Mouse (Mus musculus): ENCODE data around the gene Asah2. TPM values are rescaled to one million over a fixed set of nuclear protein-coding genes. Genes with fewer than 3 reads are reported as not detected.
"Not testable (repeated sequence)": the region's sequence is repeated elsewhere in the genome, so short reads cannot be mapped to it uniquely, and the experiment has no call there.

The Asah2 gene
- polyA plus RNA-seq (2015; fragmentation: Nextera tagmentation; extraction: Ambion mirVana): 1.5 and 1.9 TPM in 2 replicates

DNA sequence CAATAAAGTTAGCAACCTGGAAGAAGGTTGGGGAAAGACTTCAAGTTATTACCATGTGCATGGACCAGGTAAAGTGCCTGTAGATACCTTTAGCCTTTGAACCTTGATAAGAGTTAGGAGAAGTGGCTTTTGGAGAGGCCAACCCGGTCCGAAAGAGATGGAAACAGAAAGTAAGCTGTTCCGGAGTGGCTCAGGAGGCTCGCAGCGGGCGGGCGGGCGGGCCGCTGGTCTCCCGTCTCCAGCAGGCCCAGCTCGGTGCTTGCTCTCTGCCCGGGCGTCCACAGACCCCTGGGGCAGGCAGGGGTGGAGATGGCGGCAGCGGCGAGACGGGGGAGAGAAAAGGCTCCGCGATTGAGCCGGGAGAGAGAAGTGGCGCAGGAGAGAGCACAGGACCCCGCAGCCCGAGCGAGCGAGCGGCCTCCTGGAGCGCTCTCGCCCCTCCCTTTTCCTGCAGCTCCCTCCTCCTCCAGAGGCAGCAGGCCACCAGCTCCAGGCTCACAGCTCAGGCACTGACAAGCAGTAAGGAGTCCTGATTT lies at the start of gene Asah2:
Asah2 (minus strand) TSS at position 441 of the 536 bp plus-strand sequence.
- Histone ChIP-seq H3K4me2 (replicated peaks) (peak within 1 kb of the TSS; percentile 65), H3K4me3 (peak within 1 kb of the TSS; percentile 64), H3K4me1 (0 out of 2 replicates have a peak, but pooled peaks cover 8% of the 10 kb centered on the region), H3K27ac (peak within 1 kb of the TSS; percentile 92), H3K9ac (peak within 1 kb of the TSS; percentile 89), H3K27me3 (0 out of 2 replicates have a peak, but pooled peaks cover 3% of the 10 kb centered on the region), H3K9me3 (no peaks in the 10 kb centered on the region), H3K36me3 (no peaks in the 10 kb centered on the region)
- peak; percentile 93 for ATAC-seq (ENCODE audit: low FRiP score, low read depth)
- under 1% methylated on average over 28 of the region's 28 CpGs for WGBS

DNA sequence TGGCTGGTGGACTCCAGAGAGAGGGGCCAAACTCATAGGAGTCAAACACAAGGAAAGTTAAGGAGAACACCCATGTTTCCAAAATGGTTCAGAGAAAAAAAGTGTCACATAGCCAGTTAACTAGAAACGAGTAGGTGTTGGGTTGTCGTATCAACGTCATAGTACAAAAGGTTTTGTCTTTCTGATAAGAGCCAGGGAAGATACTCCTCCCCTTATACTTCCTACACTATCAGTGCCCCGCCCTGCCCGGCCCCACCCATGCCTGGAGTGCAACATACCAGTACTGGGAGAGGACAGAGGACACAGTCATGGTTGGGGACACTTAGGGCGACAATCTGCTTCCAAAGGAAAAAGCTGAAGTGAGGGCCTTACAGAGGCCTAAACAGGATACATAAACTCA lies 49.0 kb upstream of the Asah2 start:
- Histone ChIP-seq H3K27me3 (no peaks in the 10 kb centered on the region), H3K36me3 (peaks cover 18% of the 10 kb centered on the region), H3K4me3 (no peak overlapping the region), H3K4me1 (no peaks in the 10 kb centered on the region; the same call in 1 of the 2 replicates), H3K27ac (no peak overlapping the region), H3K9me3 (no peaks in the 10 kb centered on the region), H3K9ac (no peak overlapping the region), H3K4me2 (replicated peaks) (no peak overlapping the region)
- 89% methylated on average over 6 of the region's 6 CpGs for WGBS
- no peak for ATAC-seq (ENCODE audit: low FRiP score, low read depth)

GRCm38 (mm10) chr19:32152529-32152928 lies 44.5 kb upstream of the Asah2 start:
- Histone ChIP-seq H3K4me2 (replicated peaks) (no peak overlapping the region), H3K27me3 (no peaks in the 10 kb centered on the region), H3K4me1 (no peaks in the 10 kb centered on the region; the same call in 1 of the 2 replicates), H3K36me3 (0 out of 2 replicates have a peak, but pooled peaks cover 5% of the 10 kb centered on the region), H3K27ac (no peak overlapping the region), H3K4me3 (no peak overlapping the region), H3K9ac (no peak overlapping the region), H3K9me3 (no peaks in the 10 kb centered on the region)
- no peak for ATAC-seq (ENCODE audit: low FRiP score, low read depth)
- WGBS: 82% methylated on average over 6 of the region's 6 CpGs

DNA sequence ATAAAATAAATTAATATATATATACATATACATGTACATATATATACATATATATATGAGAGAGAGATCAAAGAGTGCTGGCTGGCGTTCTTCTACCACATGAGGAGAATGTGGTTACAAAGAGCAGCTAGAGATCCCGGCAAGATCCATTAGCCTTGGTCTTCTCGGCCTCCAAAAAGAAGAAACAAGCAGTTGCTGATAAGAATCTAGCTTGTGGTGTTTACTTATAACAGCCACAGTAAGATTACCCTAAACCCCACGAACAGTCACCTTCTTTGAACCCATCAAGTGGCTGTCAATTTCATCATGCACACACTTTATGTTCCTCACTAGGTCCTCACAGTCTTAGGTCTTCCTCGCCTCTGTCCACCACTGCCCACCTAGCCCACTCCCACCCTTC lies 40.7 kb upstream of the Asah2 start:
- no peak for ATAC-seq (ENCODE audit: low FRiP score, low read depth)
- Histone ChIP-seq H3K27ac (no peak overlapping the region), H3K4me3 (no peak overlapping the region), H3K27me3 (no peaks in the 10 kb centered on the region), H3K4me1 (no peaks in the 10 kb centered on the region), H3K9me3 (no peaks in the 10 kb centered on the region), H3K4me2 (replicated peaks) (no peak overlapping the region), H3K36me3 (0 out of 2 replicates have a peak, but pooled peaks cover 5% of the 10 kb centered on the region), H3K9ac (no peak overlapping the region)
- WGBS: 78% methylated on average over 5 of the region's 5 CpGs

DNA sequence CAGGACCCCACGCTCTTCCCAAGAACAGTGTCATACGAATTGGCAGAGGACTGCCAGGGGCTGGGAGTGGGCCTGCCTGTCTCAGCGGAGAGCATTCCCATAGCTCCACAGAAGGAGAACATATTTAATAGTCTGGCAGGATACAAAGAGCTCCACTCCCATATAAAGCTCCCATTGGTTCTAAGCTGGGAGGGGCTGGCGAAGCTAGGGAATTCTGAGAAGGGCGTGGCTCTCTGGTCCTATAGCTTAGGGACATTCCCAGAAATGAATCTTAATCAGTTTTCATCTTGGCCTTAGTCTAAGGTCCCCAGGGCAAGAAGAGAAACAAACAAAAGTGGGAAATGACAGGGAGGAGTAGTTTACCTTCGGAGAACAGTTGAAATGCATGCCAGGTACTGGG lies 34.4 kb upstream of the Asah2 start:
- H3K4me3 ChIP-seq: no peak overlapping the region
- no peak for ATAC-seq (ENCODE audit: low FRiP score, low read depth)
- 92% methylated on average over 6 of the region's 6 CpGs for WGBS

GRCm38 (mm10) chr19:32138361-32139088 lies 30.5 kb upstream of the Asah2 start:
- H3K4me2 ChIP-seq (replicated peaks): no peak overlapping the region
- no peak overlapping the region for H3K27ac ChIP-seq
- H3K36me3 ChIP-seq: peaks cover 9% of the 10 kb centered on the region
- H3K4me1 ChIP-seq: peaks cover 4% of the 10 kb centered on the region; the same call in 1 of the 2 replicates
- WGBS: 67% methylated on average over 14 of the region's 14 CpGs
- no peaks in the 10 kb centered on the region for H3K27me3 ChIP-seq
- no peaks in the 10 kb centered on the region for H3K9me3 ChIP-seq
- no peak overlapping the region for H3K9ac ChIP-seq
- no peak overlapping the region for H3K4me3 ChIP-seq
- no peak for ATAC-seq (ENCODE audit: low FRiP score, low read depth)

More for the DNA sequence above, 34.4 kb upstream of the Asah2 start:
- Histone ChIP-seq H3K27me3 (no peaks in the 10 kb centered on the region), H3K9me3 (no peaks in the 10 kb centered on the region), H3K27ac (no peak overlapping the region), H3K9ac (no peak overlapping the region), H3K4me1 (no peaks in the 10 kb centered on the region), H3K36me3 (peaks cover 9% of the 10 kb centered on the region), H3K4me2 (replicated peaks) (no peak overlapping the region)

GRCm38 (mm10) chr19:32137904-32138303 lies 29.9 kb upstream of the Asah2 start:
- Histone ChIP-seq H3K4me2 (replicated peaks) (no peak overlapping the region), H3K9me3 (no peaks in the 10 kb centered on the region), H3K4me1 (peaks cover 4% of the 10 kb centered on the region; the same call in 1 of the 2 replicates), H3K27ac (no peak overlapping the region), H3K36me3 (peaks cover 9% of the 10 kb centered on the region), H3K4me3 (no peak overlapping the region), H3K9ac (no peak overlapping the region), H3K27me3 (no peaks in the 10 kb centered on the region)
- no peak for ATAC-seq (ENCODE audit: low FRiP score, low read depth)
- WGBS: 82% methylated on average over 5 of the region's 5 CpGs

GRCm38 (mm10) chr19:32136888-32137625 lies 29.0 kb upstream of the Asah2 start:
- Histone ChIP-seq H3K9ac (no peak overlapping the region), H3K27me3 (no peaks in the 10 kb centered on the region), H3K4me3 (no peak overlapping the region), H3K36me3 (peaks cover 9% of the 10 kb centered on the region), H3K27ac (no peak overlapping the region), H3K9me3 (no peaks in the 10 kb centered on the region), H3K4me1 (peaks cover 4% of the 10 kb centered on the region; the same call in 1 of the 2 replicates), H3K4me2 (replicated peaks) (no peak overlapping the region)
- ATAC-seq (ENCODE audit: low FRiP score, low read depth): peak; percentile 54; the same call in 1 of the 2 replicates
- 52% methylated on average over 4 of the region's 4 CpGs for WGBS

- not testable (repeated sequence) for H3K27ac ChIP-seq; H3K4me3 ChIP-seq; H3K27me3 ChIP-seq; H3K9me3 ChIP-seq; H3K9ac ChIP-seq; H3K4me2 ChIP-seq (replicated peaks); H3K36me3 ChIP-seq
- 82% methylated on average over 15 of the region's 17 CpGs for WGBS
- peaks cover 11% of the 10 kb centered on the region for H3K4me1 ChIP-seq
- ATAC-seq (ENCODE audit: low FRiP score, low read depth): peak; percentile 57
These were observed 23.9 kb upstream of the Asah2 start for GRCm38 (mm10) chr19:32131707-32132488.

DNA sequence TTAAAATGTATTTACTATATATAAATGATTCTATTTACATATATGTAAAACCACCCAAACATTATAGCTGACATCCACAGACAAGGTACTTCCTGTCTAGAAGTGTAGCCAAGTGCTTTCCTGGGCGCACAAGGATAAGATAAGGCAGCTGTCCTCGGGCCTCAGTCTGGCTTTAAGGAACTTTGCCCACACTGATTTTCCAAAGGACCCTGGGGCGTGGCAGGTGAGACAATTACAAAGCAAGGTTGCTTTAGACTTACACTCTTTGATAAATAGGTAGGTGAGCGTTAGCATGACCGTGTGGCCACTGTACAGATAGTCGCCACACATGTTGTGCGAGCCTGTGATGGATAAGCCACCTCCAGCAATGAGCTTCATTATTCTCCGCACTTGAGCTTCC lies 21.3 kb upstream of the Asah2 start:
- no peak overlapping the region for H3K4me2 ChIP-seq (replicated peaks)
- H3K9ac ChIP-seq: no peak overlapping the region
- peaks cover 8% of the 10 kb centered on the region; the same call in 1 of the 2 replicates for H3K4me1 ChIP-seq
- no peaks in the 10 kb centered on the region for H3K27me3 ChIP-seq
- no peak for ATAC-seq (ENCODE audit: low FRiP score, low read depth)
- H3K36me3 ChIP-seq: peaks cover 16% of the 10 kb centered on the region
- H3K4me3 ChIP-seq: no peak overlapping the region
- no peak overlapping the region for H3K27ac ChIP-seq
- no peaks in the 10 kb centered on the region for H3K9me3 ChIP-seq
- 94% methylated on average over 8 of the region's 8 CpGs for WGBS

DNA sequence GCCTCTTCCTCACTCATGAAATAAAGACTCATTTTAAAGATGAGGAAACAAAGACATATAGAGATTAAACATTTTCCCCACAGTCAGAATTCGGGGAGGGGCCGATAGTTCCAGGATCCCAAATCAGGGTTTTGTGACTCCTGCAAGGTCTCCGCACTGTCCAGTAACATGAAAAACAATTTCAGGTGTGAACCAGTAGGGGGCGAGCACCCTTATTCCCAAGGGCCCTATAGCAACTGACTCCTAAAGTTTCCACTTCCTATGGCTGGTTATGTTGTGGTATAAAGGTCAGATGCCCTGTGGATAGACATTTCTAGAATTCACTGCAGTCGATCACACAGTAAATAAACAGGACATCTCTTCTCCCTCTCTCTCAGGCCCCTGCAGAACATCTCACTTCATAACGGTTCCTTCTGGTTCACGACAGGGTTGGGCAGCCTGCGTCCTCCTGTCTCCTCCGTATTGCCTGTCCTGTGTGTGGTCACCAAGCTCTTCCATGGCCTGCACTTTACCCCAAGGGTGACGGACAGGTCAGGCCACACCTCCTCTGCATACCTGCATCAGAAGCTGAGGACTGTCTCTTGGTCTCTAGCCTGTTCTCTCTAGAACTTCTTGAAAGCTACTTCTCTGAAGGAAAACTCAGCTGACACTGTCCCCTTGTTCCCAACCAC lies 19.3 kb upstream of the Asah2 start:
- 73% methylated on average over 10 of the region's 10 CpGs for WGBS
- no peaks in the 10 kb centered on the region for H3K27me3 ChIP-seq
- H3K36me3 ChIP-seq: peaks cover 22% of the 10 kb centered on the region
- no peak for ATAC-seq (ENCODE audit: low FRiP score, low read depth)
- H3K4me2 ChIP-seq (replicated peaks): no peak overlapping the region
- H3K9ac ChIP-seq: no peak overlapping the region
- no peaks in the 10 kb centered on the region for H3K9me3 ChIP-seq
- H3K27ac ChIP-seq: no peak overlapping the region
- peaks cover 8% of the 10 kb centered on the region; the same call in 1 of the 2 replicates for H3K4me1 ChIP-seq
- H3K4me3 ChIP-seq: no peak overlapping the region
